Mouse (Mus musculus) cerebellum, adult 11 months (tissue): ENCODE measurements around the gene Arf6.
A peak's percentile ranks its signal among the peaks of the same experiment; 100 is the strongest.

Source experiments
- DNase-seq: peaks from one replicate; pipeline ENCODE4 v3.0.0; 2022

The Arf6 gene

GRCm38 (mm10) chr12:69417701-69418291, 45.8 kb downstream of the Arf6 start:
- peak; percentile 80 for DNase-seq

- DNase-seq: no peak
Observed at GRCm38 (mm10) chr12:69418606-69419005, 46.7 kb downstream of the Arf6 start.

DNA sequence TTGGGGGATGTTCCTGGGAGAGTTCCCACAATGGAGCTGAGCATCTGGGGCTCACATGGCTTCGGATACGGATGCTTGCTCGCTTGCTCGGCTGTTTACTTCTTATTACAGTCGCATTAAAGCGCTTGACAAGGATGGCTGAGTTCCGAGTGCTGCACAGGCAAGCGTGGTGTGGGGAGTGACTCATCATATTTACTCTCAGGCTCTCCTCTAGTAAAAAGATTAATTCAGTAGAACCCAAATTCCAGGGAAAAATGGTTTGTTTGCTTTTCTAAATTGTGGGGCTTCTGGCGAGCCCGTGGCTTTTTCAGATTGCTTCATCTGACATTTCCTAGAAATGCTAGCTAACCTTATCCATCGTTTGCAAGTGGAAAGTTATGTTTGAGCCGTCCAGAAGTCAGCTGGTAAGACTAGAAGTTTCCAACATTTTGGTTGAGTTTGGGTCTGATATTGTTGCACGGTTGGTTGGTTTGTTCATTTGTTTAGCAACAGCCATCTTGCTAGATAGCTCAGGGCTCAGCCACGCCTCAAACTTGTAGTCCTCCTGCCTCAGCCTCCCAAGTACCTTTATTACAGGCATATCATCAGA, 47.2 kb downstream of the Arf6 start:
- DNase-seq: no peak

GRCm38 (mm10) chr12:69419606-69420005, 47.7 kb downstream of the Arf6 start:
- DNase-seq: no peak

DNA sequence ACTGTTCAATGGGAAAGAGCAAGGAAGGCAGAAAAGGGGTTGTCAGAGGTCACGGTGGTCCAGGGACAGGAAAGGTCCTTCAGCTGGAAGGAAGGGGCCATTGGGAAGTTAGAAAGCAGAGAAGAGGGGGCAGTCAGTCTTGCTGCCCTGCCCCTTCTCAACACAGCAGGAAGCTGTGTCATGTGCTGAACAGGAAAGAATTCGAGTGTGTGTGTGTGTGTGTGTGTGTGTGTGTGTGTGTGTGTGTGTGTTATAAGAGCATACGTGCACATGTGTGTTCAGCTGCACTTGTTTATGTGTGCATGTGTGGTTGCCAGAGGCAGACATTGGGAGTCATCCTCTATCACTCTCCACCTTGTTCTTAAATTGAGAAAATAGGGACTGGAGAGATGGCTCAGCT, 48.8 kb downstream of the Arf6 start:
- no peak for DNase-seq

DNA sequence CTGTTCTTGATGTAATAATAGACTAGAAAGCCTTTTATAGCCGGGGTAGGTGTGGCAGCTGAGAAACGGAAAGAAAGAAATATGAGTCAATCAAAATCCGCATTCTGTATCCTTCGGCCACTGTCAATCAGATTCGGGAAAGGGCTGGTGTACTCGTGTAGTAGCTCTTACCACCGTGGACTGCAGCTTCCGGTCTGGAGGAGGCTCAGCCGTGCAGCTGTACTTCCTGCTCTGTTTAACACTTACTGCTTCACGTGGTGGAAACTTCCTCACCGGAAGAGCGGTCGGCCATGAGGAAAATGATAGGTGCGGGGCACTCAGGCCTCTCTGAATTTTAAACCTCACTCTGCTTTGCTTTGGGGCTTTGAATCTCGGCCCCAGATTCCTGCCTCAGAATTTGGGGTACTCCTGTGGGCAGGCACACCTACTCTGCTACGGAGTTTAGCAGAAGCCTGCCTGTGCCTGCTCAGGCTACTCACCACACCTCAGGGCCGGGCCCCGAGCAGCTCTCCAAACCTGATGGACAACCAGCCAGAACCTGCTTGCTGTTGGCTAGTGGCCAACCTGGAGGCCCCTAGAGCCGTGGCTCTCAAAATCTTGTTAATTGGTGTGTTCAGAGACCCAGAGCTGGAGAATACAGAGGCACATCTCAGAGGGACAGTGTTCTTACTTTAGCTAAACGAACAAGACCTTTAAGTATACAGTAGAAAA, 51.0 kb downstream of the Arf6 start:
- DNase-seq: no peak
